Mouse (Mus musculus): ENCODE results near the gene Scml4.

Scml4 gene

DNA sequence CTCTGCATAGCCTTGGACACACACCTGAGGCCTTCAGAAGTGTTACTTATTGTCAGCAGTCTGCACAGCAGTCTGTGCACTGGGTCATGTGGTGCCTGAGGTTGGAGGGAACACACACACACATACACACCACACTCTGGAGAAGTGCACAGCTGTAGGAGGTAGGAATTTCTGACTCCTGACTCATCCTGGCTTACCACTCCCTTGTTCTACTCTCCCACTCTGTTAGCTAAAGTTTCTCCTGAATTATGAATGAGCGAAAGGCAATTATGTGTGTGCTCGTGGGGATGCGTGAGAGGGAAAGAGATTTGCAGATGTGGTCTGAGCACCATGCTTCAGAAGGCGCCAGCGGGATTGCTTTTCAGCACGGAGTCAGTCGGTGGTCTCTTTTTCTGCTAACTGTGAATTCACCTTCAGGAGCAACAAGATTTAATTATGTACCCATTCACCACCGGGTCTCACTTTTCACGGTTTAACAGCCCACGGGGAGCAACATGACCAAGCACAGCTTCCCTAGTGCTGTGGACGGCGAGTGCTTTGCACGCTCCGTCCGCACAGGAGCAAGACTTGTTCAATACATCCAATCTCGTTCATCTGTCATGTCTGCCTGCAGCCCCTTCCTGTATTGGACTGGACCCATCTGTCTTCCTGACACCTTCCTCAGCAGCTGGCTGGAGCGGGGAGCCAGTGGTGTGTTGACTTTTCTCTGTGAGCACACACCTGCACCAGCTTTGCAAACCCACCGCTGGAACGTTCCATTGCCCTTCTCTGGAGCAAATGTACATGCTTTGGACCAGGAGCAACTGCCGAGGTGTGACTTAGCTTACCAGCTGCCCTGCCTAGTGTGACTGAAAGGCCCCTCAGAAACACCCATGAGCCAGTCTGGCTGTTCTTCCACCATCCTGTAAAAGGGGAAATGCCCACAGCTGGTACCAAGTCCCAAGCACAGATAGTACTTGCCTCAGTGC is 91.2 kb downstream of the Scml4 start:
- no peak for DNase-seq (ENCODE audit: low spot score)

DNA sequence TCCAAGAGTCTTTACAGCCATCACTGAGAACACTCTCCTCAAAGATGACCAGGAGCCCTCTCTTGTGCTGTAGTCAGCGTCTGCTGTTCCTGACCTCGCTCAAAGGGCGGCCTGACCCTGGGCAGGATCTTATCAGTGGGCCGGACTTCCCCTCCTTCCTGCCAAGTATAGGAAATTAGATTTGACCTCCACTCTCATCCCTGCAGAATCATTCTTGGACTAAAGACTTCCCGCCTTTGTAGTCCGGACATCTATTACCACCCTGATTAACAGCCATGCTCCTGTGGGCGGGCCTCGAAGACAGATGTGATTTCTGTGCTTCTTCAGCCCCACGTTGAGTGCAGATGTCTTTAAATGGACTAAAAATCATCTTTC is 91.9 kb downstream of the Scml4 start:
- DNase-seq (ENCODE audit: low spot score), result no peak

DNA sequence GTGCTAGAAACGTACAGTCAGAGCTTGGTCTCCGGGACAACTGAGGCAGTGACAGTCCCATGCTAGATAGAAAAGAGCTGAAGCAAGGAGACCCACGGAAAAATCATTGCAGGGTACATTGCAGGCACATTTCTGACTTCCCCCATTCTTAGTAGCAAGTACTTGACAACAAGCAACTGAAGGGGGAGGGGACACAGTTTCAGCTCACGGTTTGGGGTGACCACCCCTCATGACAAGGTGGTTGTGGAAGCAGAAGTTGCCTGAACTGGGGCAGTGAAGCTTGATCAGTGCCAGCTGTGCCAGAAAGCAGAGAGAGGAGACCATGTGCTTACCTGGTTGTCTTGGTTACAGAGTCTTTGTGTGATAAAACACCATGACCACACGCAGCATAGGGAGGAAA is 93.4 kb downstream of the Scml4 start:
- DNase-seq (ENCODE audit: low spot score), result no peak

DNA sequence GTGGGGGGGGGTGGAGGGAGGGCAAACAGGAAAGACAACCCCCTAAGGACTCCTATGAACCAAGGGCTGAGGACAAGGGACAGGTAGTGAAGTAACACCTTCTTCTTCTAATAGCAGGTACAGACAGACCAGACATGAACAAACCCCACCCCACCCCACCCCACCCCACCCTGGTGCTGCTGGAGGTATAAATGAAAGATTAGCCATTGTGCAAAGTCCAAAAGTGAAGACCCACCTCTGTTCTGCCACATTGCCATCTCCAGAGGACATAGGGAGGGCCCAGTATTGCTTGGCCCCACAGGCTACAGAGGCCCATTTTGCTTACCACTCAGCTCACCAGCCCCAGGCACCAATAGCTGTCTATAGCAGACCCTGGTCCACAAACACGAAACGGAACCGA is 95.0 kb downstream of the Scml4 start:
- no peak for DNase-seq (ENCODE audit: low spot score)

DNA sequence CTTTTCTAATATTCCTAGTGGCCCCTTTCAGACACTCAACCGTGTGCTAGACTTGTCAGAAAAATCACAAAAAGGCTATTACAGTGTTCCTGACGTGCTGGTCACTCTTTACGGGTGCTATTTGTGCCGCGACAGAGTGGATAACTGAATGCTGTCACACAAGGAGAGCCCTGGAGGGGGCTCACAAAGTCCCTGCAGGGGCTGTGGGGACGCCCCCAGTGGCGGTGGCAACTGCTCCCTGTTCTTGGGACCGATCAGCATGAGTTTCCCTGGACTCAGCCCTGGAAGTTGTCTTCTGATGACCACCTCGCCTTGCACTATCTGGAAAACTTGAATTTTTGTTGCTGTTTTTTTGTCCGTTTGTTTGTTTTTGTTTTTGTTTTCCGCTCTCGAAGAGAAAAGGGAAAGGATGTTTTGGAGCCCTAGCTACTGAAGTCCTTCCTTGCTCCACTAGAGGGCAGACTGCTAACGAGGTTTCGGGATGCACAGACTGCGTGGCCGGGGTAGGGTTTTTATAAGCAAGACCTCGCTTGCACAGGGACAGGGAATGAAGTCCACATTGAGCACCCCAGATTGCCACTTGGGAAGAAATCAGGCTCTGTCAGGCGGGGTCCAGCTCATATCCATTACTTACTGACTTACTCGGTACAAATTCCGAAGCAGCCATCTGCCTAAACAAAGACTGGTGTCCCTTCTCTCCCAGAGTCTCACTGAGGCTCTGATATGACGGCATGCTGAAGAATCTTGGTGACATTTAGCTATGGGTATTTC is 97.9 kb downstream of the Scml4 start:
- peak; percentile 44 for DNase-seq (ENCODE audit: low spot score)

DNA sequence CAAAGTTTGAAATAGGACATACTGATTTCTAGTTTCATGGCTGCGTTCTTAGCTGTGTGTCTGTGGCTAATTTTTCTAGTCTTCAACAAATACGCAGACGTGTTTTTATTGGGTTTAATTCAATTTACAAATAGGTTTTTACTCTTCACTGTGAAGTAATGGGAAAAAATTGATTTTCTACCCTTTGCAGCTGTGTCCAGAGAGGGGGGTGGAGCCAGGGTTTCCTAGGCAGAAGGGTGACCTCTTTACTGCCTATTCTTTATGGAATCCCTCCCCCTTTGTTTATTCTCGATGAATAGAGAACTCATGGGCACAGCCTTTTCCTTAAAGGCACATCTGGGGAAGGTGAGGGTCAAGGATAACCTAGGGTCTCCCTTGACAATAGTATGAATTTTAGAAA is 98.5 kb downstream of the Scml4 start:
- no peak for DNase-seq (ENCODE audit: low spot score)

DNA sequence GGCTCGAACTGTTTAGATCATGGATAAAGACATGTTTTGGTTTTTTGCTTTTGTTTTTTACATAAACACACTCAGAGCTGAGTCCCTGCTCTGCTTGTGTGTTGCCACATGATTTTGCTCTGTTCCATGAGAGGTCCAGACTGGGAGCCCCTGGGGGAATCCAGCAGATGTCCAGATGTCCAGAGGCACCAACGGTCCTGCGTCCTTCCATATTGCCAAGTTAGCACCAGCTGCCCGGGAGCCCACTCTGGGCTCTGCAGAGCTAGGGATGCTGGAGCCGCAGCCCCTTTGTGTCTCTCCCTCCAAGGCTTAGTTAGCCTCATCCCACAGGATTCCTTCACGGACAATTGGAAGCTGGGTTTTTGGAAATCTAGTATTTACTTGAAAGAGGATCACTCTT is 101.6 kb downstream of the Scml4 start:
- no peak for DNase-seq (ENCODE audit: low spot score)

DNA sequence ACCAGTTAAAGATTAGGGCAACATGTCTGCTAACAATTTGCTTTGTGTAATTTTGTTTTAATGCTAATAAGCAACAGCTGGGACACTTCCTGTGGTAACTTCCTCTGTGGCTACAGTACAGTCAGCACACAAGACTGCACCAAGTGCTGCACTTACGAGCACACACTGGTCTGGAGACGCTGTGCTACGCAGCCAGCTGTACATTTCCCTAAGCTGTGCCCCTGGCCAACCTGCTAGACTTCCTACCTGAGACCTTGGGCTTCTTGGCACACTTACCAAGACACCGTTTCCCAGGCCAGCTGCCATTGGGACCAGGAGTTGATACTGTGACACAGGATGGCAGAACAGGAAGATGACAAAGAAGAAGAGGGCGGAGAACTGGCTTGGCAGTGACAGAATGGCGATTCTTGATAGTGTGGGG is 102.0 kb downstream of the Scml4 start:
- DNase-seq (ENCODE audit: low spot score), result no peak

DNA sequence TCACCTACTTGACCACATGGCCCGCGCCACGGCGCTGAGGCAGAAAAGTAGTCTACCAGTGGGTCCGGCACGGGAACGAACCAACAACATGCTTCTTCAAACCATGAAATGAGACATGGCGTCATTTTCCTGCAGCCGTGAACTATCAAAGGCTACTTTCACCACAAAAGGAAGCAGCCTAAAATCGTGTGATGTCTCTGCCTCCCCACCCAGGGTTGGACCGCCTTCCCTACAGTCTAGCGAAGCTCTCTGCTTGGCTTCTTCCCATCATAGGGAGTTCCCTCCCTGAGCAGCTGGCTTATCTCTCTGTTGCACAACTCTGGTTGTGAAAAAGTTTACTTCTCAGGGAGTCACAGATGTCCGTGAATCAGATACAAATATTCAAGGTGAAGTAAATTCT is 102.5 kb downstream of the Scml4 start:
- no peak for DNase-seq (ENCODE audit: low spot score)

DNA sequence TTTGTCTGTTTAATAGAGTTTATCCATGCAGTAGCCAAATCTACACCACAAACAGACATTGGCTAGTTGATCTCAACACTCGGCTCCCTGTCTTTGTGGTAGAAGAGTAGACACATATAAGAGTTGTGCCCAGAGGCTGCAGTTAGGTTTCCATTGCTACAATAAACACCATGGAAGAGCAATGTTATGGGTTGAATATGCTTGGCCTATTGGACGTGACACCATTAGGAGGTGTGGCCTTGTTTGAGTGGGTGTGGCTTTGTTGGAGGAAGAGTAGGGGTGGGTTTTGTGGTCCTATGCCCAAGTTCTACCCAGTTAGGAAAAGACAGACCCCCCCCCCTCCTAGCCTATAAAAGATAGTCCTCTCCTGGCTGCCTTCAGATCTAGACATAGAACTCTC is 102.9 kb downstream of the Scml4 start:
- no peak for DNase-seq (ENCODE audit: low spot score)

DNA sequence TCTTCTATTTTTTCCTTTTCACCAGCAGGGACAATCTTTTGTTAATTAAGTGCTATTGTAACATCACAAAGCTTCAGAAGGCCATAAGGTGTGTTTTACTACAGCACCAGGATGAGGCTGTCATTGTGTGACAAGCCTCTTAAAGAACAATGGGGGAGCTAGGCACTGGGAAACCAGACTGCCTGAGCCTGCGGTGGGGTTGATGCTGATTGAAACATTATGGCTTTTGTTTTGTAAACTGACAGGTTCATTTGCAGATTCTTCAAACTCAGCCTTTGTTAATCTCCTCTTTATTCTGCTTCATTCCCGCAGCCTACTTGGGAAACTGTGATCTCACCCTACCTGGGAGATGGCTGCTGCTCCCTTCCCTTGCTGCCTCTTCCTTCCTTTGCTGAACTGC is 108.2 kb downstream of the Scml4 start:
- no peak for DNase-seq (ENCODE audit: low spot score)

DNA sequence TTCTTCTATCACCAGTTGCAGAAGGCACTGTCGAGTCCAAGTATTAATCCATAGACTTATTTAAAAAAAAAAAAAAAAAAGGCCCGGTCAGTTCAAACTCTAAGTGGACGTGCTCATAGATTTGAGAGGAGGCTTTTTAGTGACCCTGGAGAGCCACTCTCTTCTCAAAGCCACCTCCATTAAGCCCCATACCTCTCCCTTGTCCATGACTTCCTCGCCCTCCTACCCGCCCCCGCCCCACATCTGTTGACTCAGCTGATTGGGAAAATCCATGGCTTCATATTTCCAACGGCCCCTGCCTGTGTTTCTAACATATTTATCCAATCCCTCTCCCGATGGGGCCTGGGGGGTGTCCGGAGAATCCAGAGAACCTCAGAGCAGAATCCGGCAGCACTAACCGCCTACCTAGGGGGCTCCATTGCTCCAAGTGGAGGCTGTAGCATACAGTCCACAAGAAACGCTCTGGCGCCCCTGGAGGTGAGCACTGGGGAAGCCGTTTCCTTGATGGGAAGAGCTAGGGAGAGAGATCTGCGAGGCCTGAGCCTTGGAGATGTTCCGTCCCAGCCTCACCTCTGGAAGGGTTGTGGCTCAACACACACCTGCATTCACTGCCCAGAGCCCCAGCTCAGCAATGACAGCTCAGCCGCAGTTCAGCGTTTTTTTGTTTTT is 112.5 kb downstream of the Scml4 start:
- no peak for DNase-seq (ENCODE audit: low spot score)

DNA sequence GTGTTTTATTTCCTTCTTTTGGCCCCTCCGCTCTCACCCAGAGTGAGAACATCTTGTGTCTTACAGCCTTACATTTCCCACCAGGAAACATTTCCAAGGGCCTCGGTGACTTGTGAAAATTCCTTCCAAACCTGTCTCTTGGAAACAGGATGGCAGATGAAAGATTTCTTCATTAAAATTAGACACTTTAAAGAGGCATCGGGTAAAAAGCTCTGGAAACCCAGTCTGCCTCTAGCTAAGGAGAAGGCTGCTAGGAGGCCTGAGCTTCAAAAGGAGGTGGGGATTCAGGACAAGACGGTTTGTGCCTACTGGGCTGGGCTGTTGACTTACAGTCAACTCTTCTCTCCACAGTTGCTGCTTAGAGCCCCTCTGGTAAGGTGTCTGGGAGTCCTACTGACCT is 113.4 kb downstream of the Scml4 start:
- DNase-seq (ENCODE audit: low spot score), result no peak

DNA sequence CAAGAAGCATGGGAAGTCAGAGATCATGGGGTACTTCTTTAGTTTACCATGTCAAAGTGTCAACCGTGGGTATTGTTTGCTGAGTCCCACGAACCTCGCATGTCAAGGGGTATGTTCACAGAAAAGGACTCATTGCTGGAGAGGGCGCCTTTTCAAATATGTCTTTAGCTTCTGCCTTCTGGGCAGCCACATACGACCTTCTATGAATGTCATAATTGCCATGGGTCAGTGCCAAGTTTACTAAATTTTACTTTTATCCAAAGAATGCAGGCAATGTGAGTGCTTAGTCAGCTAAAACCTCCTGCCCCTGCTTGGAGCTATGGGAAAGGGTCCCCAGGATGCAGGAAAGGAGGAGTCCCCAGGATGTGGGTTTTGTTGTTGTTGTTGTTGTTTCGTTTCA is 116.4 kb downstream of the Scml4 start:
- no peak for DNase-seq (ENCODE audit: low spot score)

DNA sequence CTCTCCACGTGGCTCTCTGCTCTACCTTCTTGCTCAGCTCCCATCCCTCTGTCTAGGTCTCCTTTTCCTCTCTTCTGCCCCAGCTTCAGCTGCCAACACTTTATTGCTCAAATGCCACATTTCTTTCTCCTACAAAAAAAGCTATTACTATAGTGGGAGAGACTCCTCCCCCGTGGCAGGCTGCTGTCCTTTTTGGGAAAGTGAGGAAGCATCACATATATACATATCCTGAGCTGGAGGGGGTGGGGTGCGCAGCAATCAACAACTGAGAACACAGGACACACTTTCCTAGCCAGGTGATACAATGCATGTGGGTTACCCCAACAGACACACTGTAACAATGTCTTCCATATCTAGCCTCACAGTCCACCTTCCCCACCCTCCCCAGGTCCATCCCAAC is 118.2 kb downstream of the Scml4 start:
- DNase-seq (ENCODE audit: low spot score), result no peak

DNA sequence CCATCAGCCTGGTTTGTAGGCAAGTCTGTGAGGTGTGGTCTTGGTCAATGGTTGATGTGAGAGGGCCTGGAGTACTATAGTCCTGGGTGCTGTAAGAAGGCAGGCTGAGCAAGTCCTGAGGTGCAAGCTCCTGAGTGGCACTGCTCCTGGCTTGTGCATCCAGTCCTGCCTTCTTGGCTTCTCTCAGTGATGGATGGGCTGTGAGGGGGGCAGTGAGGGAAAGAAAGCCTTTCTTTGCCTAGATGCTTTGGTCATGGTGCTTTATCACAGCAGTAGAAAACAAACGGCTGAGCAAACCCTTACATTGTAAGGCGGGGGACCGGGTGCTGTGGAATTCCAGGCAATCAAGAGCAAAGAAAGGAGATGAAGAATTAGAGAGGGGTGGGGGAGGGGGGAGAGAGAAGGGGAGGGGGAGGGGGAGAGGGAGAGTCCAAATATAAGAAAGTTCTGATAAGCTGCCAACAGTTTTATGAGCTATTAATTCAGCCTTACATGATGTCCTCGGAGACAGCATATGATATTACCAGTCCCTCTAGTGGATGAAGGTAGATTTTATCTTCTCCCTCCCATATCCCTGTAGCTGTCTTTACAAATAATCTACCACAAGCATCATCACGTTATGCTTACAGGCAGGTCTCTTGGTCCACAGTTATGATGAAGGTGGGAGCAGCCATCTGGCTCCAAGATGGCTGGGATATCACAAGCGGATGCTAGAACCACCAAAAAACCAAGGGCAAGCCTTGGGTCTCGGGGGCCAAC is 121.0 kb downstream of the Scml4 start:
- no peak for DNase-seq (ENCODE audit: low spot score)

DNA sequence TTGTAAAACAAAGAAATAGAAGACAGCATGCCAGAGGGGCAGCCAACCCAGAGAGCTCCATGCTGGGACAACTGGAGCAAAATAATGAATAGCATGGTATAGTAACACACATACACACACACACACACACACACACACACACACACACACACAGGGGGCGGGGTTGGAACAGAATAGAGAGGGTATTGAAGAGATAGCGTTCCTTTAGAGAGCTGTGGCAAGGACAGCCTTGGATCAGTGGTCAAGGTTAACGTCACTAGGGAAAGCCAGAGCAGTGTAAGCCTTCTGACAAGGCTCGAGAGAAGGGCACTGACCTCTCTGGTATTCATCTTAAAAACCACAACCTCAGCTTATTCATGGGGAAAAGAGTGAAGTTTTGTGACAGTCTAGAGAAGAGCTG is 124.7 kb downstream of the Scml4 start:
- DNase-seq (ENCODE audit: low spot score), result no peak

DNA sequence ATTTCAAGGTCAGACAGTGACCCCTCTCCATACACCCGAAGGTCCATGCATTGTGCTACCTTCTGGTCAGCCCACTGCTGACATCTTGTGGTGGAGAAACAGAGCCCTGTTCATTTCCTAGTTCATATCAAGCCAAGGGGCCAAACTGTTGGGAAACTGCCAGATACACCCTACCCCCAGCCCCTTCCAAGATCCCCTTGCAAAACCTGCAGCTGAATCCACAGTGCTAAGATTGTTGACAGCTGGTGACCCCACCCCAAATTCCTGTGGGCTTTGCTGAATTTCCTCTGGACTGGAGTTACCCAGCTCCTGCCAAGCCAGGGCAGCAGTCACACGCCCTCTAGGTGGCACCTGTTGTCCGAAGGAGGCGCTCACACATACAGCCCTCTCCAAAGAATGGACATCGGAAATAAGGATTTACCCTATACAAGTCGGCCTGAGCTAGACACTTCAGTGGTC is 127.5 kb downstream of the Scml4 start:
- DNase-seq (ENCODE audit: low spot score), result no peak

DNA sequence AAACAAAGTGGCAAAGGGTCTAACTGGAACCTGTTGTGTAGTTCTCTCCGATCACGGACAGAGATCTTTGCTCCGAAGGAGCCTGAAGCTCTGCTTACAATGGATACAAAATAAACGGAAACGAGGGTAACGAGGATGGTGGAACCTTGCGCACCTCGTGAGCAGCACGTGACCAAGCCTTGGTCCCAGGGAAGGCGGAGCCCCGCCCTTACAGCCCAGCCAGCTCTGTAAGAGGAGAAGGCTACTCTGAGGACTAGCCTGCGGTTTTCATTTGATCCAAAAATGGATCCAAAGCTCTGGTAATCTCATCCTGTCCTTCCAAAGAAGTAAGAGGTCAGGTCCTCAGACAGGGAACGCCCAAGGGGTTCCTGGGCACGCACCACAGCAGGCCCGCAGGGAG is 128.5 kb downstream of the Scml4 start:
- no peak for DNase-seq (ENCODE audit: low spot score)

DNA sequence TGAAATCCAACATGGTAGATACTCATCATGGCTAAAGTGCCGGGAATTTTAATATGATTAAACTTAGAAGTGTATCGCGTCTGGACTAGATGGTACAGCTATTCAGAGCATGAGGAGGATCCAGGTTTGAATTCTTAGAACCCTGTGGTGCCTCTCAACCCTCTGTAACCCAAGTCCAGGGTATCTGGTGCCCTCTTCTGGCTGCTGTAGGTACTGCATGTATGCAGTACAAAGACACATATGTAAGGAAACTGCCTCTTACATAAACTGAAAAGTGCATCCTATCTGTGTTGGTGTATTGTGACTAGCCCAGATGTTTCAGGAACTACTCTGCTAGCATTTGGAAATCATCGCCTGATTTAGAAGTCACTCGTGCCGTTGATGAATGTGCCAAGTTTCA is 129.7 kb downstream of the Scml4 start:
- DNase-seq (ENCODE audit: low spot score), result no peak

DNA sequence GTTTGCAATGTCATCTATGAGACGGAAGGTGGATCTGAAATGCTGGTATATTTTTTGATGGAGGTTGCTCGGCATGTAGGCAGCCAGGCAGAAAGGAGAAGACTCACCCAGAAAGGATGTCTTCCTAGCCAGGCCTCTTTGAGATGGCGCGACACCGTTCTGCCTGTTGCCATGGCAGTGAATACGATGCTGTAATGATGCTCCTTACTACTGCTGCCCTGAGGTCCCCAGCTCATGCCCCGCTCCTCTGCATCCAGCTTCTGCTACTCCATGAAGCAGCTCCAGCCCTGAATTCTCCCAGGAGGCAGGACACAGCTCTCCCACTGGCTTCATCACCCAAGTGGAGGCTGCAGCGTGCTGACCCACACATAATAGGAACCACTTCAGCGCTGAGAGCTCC is 130.8 kb downstream of the Scml4 start:
- no peak for DNase-seq (ENCODE audit: low spot score)

DNA sequence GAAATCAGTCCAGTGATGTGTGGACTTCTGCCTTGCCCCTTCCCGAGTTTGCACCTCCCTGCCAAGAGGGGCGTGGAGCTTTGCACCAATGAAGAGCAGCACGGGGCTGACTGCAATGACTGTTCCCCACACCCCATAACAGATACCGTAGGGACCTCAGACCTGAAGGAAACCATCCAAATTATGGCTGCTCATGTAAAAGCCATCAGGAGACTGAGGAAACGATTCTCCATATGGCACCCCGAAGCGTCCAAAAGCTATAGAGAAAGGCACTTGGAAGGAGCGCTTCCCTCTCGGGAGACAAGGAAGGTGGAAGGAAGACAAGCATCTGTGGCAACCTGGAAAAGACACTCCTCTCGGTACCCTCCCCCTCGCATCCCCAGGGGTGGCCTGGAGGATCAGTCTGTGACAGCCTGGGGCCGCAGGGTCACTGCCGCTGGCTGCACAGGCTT is 134.2 kb downstream of the Scml4 start:
- no peak for DNase-seq (ENCODE audit: low spot score)

Data from left cerebral cortex, adult 11 months (tissue).